Mouse (Mus musculus) frontal cortex, postnatal 36 days (tissue): ENCODE measurements at regions not wholly inside any gene's neighbourhood (a gene's known extent, or its start where the extent isn't known, plus 50 kb on each side); places are given as distances from the start of the nearest gene placed in this dataset.
"Not testable (repeated sequence)": the region's sequence is repeated elsewhere in the genome, so short reads cannot be mapped to it uniquely, and the experiment has no call there.

Experiments
- DNase-seq, 2 experiments: peaks; one replicate each; pipeline ENCODE4 v3.0.0; 2022; ENCODE audit warnings: low spot score in 2 of 2

GRCm38 (mm10) chr1:137223052-137223451 lies 262.8 kb upstream of the Nr5a2 start:
- DNase-seq = no peak

GRCm38 (mm10) chr1:137221087-137222057 lies 261.1 kb upstream of the Nr5a2 start:
- peak in 1 of 2 experiments; percentile 11 for DNase-seq

GRCm38 (mm10) chr1:137220226-137220625 lies 260.0 kb upstream of the Nr5a2 start:
- DNase-seq = no peak

GRCm38 (mm10) chr1:137218611-137219010 lies 258.4 kb upstream of the Nr5a2 start:
- DNase-seq = no peak

- DNase-seq = no peak
Observed at GRCm38 (mm10) chr1:137218096-137218495, 257.8 kb upstream of the Nr5a2 start.

GRCm38 (mm10) chr1:137217206-137217605 lies 257.0 kb upstream of the Nr5a2 start:
- DNase-seq = no peak

- DNase-seq = not testable (repeated sequence)
Observed at GRCm38 (mm10) chr1:137214328-137214727, 254.1 kb upstream of the Nr5a2 start.

- no peak for DNase-seq
Observed at GRCm38 (mm10) chr1:137213717-137214116, 253.5 kb upstream of the Nr5a2 start.

- DNase-seq = no peak
Observed at GRCm38 (mm10) chr1:137212856-137213255, 252.6 kb upstream of the Nr5a2 start.

- no peak for DNase-seq
Observed at GRCm38 (mm10) chr1:137204371-137204770, 244.1 kb upstream of the Nr5a2 start.

- no peak for DNase-seq
Observed at GRCm38 (mm10) chr1:137203512-137203911, 243.3 kb upstream of the Nr5a2 start.

- no peak for DNase-seq
Observed at GRCm38 (mm10) chr1:137200931-137201330, 240.7 kb upstream of the Nr5a2 start.

- DNase-seq = no peak
Observed at GRCm38 (mm10) chr1:137195962-137196361, 235.7 kb upstream of the Nr5a2 start.

GRCm38 (mm10) chr1:137195065-137195620 lies 234.9 kb upstream of the Nr5a2 start:
- DNase-seq = no peak

GRCm38 (mm10) chr1:137178231-137178630 lies 218.0 kb upstream of the Nr5a2 start:
- DNase-seq = no peak

GRCm38 (mm10) chr1:137176696-137177095 lies 216.4 kb upstream of the Nr5a2 start:
- DNase-seq = no peak

GRCm38 (mm10) chr1:137174081-137174480 lies 213.8 kb upstream of the Nr5a2 start:
- DNase-seq = no peak

- no peak for DNase-seq
Observed at GRCm38 (mm10) chr1:137172128-137172527, 211.9 kb upstream of the Nr5a2 start.

- no peak for DNase-seq
Observed at GRCm38 (mm10) chr1:137171451-137171850, 211.2 kb upstream of the Nr5a2 start.

- no peak for DNase-seq
Observed at GRCm38 (mm10) chr1:137147891-137148290, 187.6 kb upstream of the Nr5a2 start.

GRCm38 (mm10) chr1:137141879-137142570 lies 181.8 kb upstream of the Nr5a2 start:
- DNase-seq = no peak

- DNase-seq = no peak
Observed at GRCm38 (mm10) chr1:137141372-137141771, 181.1 kb upstream of the Nr5a2 start.
